ENCODE assay signal across 7 mouse cellular contexts in the genomic region with DNA sequence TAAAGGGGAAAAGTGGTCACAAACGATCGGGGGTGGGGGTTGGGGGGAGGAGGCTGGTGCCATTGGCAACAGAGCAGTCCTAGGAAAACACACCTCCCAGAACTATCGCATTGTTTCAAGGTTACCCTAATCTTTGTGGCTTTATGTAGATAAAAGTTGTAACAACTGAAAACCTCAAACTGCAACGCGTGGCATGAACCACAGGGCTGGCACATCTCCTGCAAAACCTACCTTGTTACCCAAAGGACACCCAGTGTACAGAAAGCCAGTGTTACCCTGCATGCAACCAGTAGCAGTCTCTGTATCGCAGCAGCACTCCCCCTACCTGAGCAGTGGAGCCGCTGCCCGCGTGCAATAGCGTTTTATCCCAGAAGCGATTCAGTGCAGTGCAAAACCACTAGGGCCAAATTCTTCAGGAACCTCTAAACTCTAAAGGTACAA. TPM values are rescaled to one million over a fixed set of nuclear protein-coding genes. Genes with fewer than 3 reads are reported as not detected.
DNase-seq lines count a peak whose midpoint lies in the region; ATAC-seq lines count a peak whose summit lies in the region.

No protein-coding gene starts in this region.

- no peaks in the 10 kb centered on the region for H3K36me3 ChIP-seq in forebrain, embryonic 11.5 days (ENCODE audit: control insufficient read depth, insufficient read depth, low read length)
- H3K36me3 ChIP-seq in hindbrain, embryonic 13.5 days, result no peaks in the 10 kb centered on the region
- peaks cover 39% of the 10 kb centered on the region for H3K36me3 ChIP-seq in megakaryocyte, embryonic 14.5 days (replicated peaks; ENCODE audit: low read length)

- peak overlapping the region; percentile 80 for H3K9ac ChIP-seq in forebrain, embryonic 11.5 days (ENCODE audit: low read length)
- H3K9ac ChIP-seq in hindbrain, embryonic 13.5 days, result peak overlapping the region; percentile 94

- peak overlapping the region; percentile 64 for H3K4me2 ChIP-seq in forebrain, embryonic 11.5 days (ENCODE audit: low read depth, low read length, severe bottlenecking)
- H3K4me2 ChIP-seq in hindbrain, embryonic 13.5 days, result peak overlapping the region; percentile 76

- H3K4me1 ChIP-seq in forebrain, embryonic 11.5 days (replicated peaks; ENCODE audit: control insufficient read depth, insufficient read depth, low read length), result peaks cover 2% of the 10 kb centered on the region; the same call in 1 of the 2 replicates
- peaks cover 22% of the 10 kb centered on the region for H3K4me1 ChIP-seq in hindbrain, embryonic 13.5 days (replicated peaks)
- peaks cover 59% of the 10 kb centered on the region for H3K4me1 ChIP-seq in megakaryocyte, embryonic 14.5 days

- DNase-seq in NIH3T3 (ENCODE audit: low read depth), result peak; percentile 81
- peak; percentile 59 for DNase-seq in c-Kit-positive CD71-positive TER-119-negative erythroid progenitor cells, embryonic 14.5 days (ENCODE audit: low read depth)
- peak; percentile 78 for DNase-seq in forebrain, embryonic 11.5 days (ENCODE audit: low spot score)
- peak; percentile 34 to 57 for DNase-seq in left cerebral cortex, postnatal 10 days (ENCODE audit: extremely low spot score in 1 of 2, low spot score in 2 of 2)
- peak; percentile 42 for DNase-seq in right cerebral cortex, postnatal 4 days

- peak overlapping the region; percentile 85 for H3K4me3 ChIP-seq in forebrain, embryonic 11.5 days (ENCODE audit: low read depth, low read length)
- H3K4me3 ChIP-seq in hindbrain, embryonic 13.5 days, result peak overlapping the region; percentile 95
- H3K4me3 ChIP-seq in megakaryocyte, embryonic 14.5 days (replicated peaks), result peak overlapping the region; percentile 98

- no peak overlapping the region for H3K27ac ChIP-seq in forebrain, embryonic 11.5 days (ENCODE audit: low read depth, low read length)
- H3K27ac ChIP-seq in hindbrain, embryonic 13.5 days, result peak overlapping the region; percentile 87

- 3% methylated on average over 11 of the region's 11 CpGs for WGBS in forebrain, embryonic 11.5 days
- 6% methylated on average over 11 of the region's 11 CpGs for WGBS in hindbrain, embryonic 13.5 days

- H3K27me3 ChIP-seq in forebrain, embryonic 11.5 days (ENCODE audit: control insufficient read depth, insufficient read depth, low read length), result no peaks in the 10 kb centered on the region
- no peaks in the 10 kb centered on the region for H3K27me3 ChIP-seq in hindbrain, embryonic 13.5 days
- H3K27me3 ChIP-seq in megakaryocyte, embryonic 14.5 days (replicated peaks), result no peaks in the 10 kb centered on the region

- no peaks in the 10 kb centered on the region for H3K9me3 ChIP-seq in forebrain, embryonic 11.5 days (ENCODE audit: control insufficient read depth, low read length)
- no peaks in the 10 kb centered on the region for H3K9me3 ChIP-seq in hindbrain, embryonic 13.5 days
- no peaks in the 10 kb centered on the region for H3K9me3 ChIP-seq in megakaryocyte, embryonic 14.5 days

- peak; percentile 43; the same call in 1 of the 2 replicates for ATAC-seq in forebrain, embryonic 11.5 days (replicated peaks; ENCODE audit: low FRiP score)
- peak; percentile 50; the same call in 1 of the 2 replicates for ATAC-seq in hindbrain, embryonic 13.5 days (ENCODE audit: low FRiP score)

- intact Hi-C loops in left cerebral cortex, postnatal 10 days (cut with DNase I), result no loop called here

RNA-seq across cellular contexts. Expression of gene Fam126a, which starts 1.1 kb away (rescaled TPM):
- polyA plus RNA-seq in forebrain, embryonic 11.5 days (2014; fragmentation: Nextera tagmentation; extraction: Ambion mirVana), result 44.8 and 48.0 TPM in 2 replicates
- 33.9 and 36.4 TPM in 2 replicates for polyA plus RNA-seq in hindbrain, embryonic 13.5 days (2015; fragmentation: Nextera tagmentation; extraction: Ambion mirVana)
- total RNA-seq in left cerebral cortex, postnatal 10 days (2021), result 10 to 100 TPM; 37.3 to 41.6 TPM
- 6.0 and 9.7 TPM in 2 replicates for polyA plus RNA-seq in megakaryocyte, embryonic 14.5 days (2012; ENCODE audit: insufficient read depth, low replicate concordance)
